Mouse (Mus musculus): ENCODE results near the gene Rbpj. TPM values are rescaled to one million over a fixed set of nuclear protein-coding genes. Genes with fewer than 3 reads are reported as not detected.
A peak's percentile ranks its signal among the peaks of the same experiment; 100 is the strongest.

Rbpj gene
- polyA plus RNA-seq, 1 experiment from 2014 or later: 23.9 TPM

DNA sequence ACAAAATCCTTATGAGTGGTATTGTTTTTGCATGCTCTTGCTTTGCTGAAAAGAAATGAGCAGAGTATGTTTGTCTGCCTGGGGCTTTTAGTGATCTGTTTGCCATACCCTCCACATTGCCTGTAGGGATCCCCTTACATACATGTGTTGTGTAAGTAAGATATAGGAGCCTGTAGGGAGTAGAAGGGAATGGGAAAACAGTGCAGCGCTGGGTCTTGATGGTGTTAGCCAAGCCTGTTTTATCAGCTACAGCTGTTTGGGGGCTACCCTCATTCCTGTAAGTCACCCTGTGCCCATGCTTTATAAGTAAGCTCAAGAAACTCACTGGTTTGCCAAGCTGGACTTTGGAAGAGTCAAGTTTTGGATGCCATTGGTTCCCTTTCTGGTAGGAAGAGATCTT is 152.9 kb downstream of the Rbpj start:
- WGBS: 83% methylated on average over 1 of the region's 1 CpGs
- Histone ChIP-seq H3K27me3 (replicated peaks) (no peaks in the 10 kb centered on the region), H3K4me2 (no peak overlapping the region), H3K4me1 (peaks cover 6% of the 10 kb centered on the region; the same call in 1 of the 2 replicates), H3K4me3 (replicated peaks) (no peak overlapping the region), H3K36me3 (no peaks in the 10 kb centered on the region), H3K27ac (replicated peaks) (no peak overlapping the region), H3K9ac (replicated peaks) (no peak overlapping the region), H3K9me3 (replicated peaks) (no peaks in the 10 kb centered on the region)
- ATAC-seq (ENCODE audit: low FRiP score): no peak

DNA sequence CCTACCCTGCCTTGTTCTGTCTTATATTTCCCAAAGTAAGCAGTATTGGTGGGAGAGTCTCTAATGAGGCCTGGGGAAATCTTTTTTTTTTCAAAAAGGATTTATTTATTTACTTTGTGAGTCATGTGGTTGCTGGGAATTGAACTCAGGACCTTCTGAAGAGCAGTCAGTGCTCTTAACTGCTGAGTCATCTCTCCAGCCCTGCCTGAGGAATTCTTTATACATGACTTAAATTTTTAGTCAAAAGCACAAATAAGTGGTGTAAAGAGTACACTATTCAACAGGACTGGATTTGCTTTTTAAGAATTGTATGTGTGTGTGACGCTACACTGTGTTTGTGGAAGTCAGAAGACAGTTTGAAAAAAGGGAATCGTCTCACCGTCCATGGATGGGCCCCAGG is 166.1 kb downstream of the Rbpj start:
- no peak overlapping the region for H3K27ac ChIP-seq (replicated peaks)
- H3K4me1 ChIP-seq: no peaks in the 10 kb centered on the region
- WGBS: 86% methylated on average over 3 of the region's 3 CpGs
- H3K9me3 ChIP-seq (replicated peaks): no peaks in the 10 kb centered on the region
- no peak overlapping the region for H3K4me3 ChIP-seq (replicated peaks)
- no peak overlapping the region for H3K9ac ChIP-seq (replicated peaks)
- no peaks in the 10 kb centered on the region for H3K27me3 ChIP-seq (replicated peaks)
- no peak overlapping the region for H3K4me2 ChIP-seq
- no peak for ATAC-seq (ENCODE audit: low FRiP score)
- H3K36me3 ChIP-seq: peaks cover 2% of the 10 kb centered on the region; the same call in 1 of the 2 replicates

DNA sequence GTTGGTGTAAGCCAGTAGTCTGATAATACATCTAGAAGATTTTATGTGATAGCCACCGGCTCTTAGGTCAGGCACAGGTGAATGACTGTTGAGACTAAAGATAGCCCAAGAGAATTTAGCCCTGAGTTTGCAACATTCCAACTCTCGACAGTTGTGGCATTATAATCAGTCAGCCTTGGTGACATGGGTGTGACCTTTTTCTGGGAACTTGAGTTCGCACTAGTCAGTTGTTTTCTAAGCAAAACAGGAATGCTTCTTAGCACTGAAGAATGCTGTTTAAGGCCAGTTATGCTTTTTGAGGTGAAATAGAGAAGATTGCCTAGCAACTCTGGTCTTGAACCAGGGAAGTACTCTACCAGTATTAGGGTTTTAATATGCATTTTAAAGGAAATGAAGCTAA is 170.8 kb downstream of the Rbpj start:
- WGBS: 80% methylated on average over 3 of the region's 3 CpGs
- Histone ChIP-seq H3K36me3 (no peaks in the 10 kb centered on the region), H3K4me3 (replicated peaks) (no peak overlapping the region), H3K27me3 (replicated peaks) (no peaks in the 10 kb centered on the region), H3K9ac (replicated peaks) (no peak overlapping the region), H3K4me1 (no peaks in the 10 kb centered on the region), H3K4me2 (no peak overlapping the region), H3K9me3 (replicated peaks) (no peaks in the 10 kb centered on the region), H3K27ac (replicated peaks) (no peak overlapping the region)
- no peak for ATAC-seq (ENCODE audit: low FRiP score)

DNA sequence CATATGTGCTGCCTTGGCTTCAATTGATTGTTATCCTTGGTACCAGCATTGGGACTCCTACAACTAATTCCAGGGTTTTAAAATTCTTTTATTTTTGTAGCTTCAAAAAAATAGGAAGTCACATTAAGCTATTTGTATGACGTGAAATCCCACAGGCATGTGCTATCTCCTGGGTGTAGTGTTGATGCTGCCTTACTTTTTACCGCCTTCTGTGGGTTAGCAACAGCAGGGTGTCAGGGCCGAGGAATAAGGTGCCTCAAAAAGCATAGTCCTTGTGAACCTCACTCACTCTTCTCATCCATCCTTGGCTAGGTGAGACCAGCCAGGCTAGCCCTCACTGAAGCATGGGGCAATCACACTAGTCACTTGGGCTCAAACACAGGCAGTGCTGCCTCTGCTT is 171.3 kb downstream of the Rbpj start:
- Histone ChIP-seq H3K27me3 (replicated peaks) (no peaks in the 10 kb centered on the region), H3K27ac (replicated peaks) (no peak overlapping the region), H3K4me2 (no peak overlapping the region), H3K4me3 (replicated peaks) (no peak overlapping the region), H3K36me3 (peaks cover 2% of the 10 kb centered on the region), H3K4me1 (no peaks in the 10 kb centered on the region), H3K9me3 (replicated peaks) (no peaks in the 10 kb centered on the region), H3K9ac (replicated peaks) (no peak overlapping the region)
- 85% methylated on average over 3 of the region's 3 CpGs for WGBS
- ATAC-seq (ENCODE audit: low FRiP score): no peak

DNA sequence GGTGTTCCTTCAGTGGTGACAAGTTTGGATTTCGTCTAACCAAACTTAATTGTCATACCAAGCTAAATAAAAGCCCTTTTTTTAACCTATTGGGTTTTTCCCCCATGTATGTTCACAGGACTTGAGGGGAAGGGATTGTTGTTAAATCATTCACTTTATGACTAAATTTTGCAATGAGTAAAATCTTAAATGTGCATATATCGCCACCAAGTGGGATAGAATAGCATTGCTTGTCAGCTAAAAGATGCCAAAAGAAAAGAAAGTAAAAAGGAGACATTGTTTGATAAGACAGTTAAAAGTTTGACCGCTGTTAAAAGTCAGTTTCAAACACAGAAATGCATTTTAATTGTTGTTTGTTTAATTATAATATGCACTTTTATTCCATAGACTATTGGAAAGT is 172.7 kb downstream of the Rbpj start:
- Histone ChIP-seq H3K9ac (replicated peaks) (no peak overlapping the region), H3K4me2 (no peak overlapping the region), H3K36me3 (peaks cover 8% of the 10 kb centered on the region), H3K9me3 (replicated peaks) (no peaks in the 10 kb centered on the region), H3K27ac (replicated peaks) (no peak overlapping the region), H3K27me3 (replicated peaks) (no peaks in the 10 kb centered on the region), H3K4me3 (replicated peaks) (no peak overlapping the region), H3K4me1 (no peaks in the 10 kb centered on the region)
- WGBS: 90% methylated on average over 3 of the region's 3 CpGs
- ATAC-seq (ENCODE audit: low FRiP score): no peak

DNA sequence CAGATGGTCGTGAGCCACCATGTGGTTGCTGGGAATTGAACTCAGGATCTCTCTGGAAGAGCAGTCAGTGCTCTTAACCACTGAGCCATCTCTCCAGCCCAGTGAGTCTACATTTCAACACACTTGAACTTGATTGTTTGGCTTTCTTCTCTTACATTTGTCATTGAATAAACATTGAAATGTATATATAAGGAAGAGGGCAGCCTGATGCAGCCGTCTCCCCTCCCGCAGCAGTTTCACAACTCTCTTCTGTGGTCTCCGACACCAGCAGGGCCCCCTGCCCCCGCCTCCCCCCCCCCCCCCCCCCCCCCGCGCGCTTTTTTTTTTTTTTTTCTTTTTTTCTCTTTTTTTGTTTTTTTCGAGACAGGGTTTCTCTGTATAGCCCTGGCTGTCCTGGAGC is 180.7 kb downstream of the Rbpj start:
- no peaks in the 10 kb centered on the region for H3K4me1 ChIP-seq
- H3K9me3 ChIP-seq (replicated peaks): no peaks in the 10 kb centered on the region
- H3K27me3 ChIP-seq (replicated peaks): no peaks in the 10 kb centered on the region
- no peak overlapping the region for H3K4me2 ChIP-seq
- no peak for ATAC-seq (ENCODE audit: low FRiP score)
- no peak overlapping the region for H3K4me3 ChIP-seq (replicated peaks)
- 93% methylated on average over 4 of the region's 9 CpGs for WGBS
- peaks cover 20% of the 10 kb centered on the region for H3K36me3 ChIP-seq
- H3K9ac ChIP-seq (replicated peaks): no peak overlapping the region
- H3K27ac ChIP-seq (replicated peaks): no peak overlapping the region

DNA sequence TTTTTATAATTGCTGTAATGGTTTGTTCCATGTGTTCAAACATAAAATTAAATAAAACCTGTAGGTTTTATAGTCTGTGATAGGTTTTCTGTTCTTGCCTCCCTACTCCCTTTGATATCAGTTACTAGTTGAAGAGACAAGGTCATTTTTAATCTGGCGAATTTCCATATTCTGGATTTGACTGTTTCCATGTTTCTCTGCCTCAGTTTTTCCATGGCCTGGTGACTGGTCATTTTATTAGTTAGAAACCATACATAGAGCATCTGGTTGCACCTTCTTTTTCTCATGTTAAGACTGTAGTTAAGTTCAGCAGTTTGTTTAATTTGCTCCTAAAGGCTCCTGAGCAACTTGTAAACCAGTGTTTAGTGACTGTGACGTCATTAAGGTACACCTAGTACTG is 181.4 kb downstream of the Rbpj start:
- Histone ChIP-seq H3K9ac (replicated peaks) (no peak overlapping the region), H3K27ac (replicated peaks) (no peak overlapping the region), H3K27me3 (replicated peaks) (no peaks in the 10 kb centered on the region), H3K4me3 (replicated peaks) (no peak overlapping the region), H3K4me2 (no peak overlapping the region), H3K36me3 (peaks cover 24% of the 10 kb centered on the region), H3K4me1 (no peaks in the 10 kb centered on the region), H3K9me3 (replicated peaks) (no peaks in the 10 kb centered on the region)
- no peak for ATAC-seq (ENCODE audit: low FRiP score)
- WGBS: 94% methylated on average over 2 of the region's 2 CpGs

DNA sequence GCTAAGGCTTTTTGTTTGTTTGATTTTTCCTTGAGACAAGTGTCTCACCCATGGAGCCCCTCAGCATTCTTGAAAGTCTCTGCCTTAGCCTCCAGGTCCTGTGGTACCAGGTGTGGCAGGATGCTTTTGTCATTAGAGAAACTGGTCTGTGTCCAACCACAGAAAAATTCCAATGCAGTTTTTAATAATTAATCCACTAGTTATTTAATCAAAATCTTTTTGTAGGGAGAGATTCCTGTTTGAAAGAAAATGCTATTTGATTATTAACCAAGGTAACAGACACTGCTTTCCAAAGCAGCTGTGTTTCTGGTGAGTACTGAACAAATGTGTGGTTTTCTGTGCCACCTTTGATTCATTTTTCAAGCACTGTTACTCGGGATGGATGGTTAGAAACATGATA is 190.6 kb downstream of the Rbpj start:
- Histone ChIP-seq H3K9ac (replicated peaks) (no peak overlapping the region), H3K4me1 (no peaks in the 10 kb centered on the region), H3K27me3 (replicated peaks) (no peaks in the 10 kb centered on the region), H3K4me2 (no peak overlapping the region), H3K27ac (replicated peaks) (no peak overlapping the region), H3K4me3 (replicated peaks) (no peak overlapping the region), H3K9me3 (replicated peaks) (no peaks in the 10 kb centered on the region), H3K36me3 (peaks cover 12% of the 10 kb centered on the region)
- 38% methylated on average over 1 of the region's 1 CpGs for WGBS
- no peak for ATAC-seq (ENCODE audit: low FRiP score)

DNA sequence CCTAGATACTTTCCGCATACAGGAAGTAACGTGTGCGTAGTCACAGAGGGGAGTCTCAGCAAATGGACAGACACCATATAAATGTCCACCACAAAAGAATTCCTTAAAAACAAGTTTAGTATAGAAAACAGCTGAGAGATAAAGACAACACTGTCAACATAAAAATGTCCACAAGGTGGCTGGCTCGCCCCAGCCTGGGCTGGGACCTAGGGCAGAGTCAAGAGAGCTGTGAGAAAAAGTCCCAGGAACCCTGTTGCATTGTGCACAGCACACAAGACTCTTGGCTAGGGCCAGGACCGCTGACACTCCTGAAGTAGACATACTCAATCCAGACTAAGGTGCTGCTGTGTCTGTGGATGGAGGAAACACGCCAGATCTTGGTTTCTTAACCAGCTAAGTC is 192.0 kb downstream of the Rbpj start:
- no peak overlapping the region for H3K4me2 ChIP-seq
- no peaks in the 10 kb centered on the region for H3K4me1 ChIP-seq
- H3K27me3 ChIP-seq (replicated peaks): no peaks in the 10 kb centered on the region
- ATAC-seq (ENCODE audit: low FRiP score): peak; percentile 76
- no peak overlapping the region for H3K4me3 ChIP-seq (replicated peaks)
- no peak overlapping the region for H3K9ac ChIP-seq (replicated peaks)
- H3K9me3 ChIP-seq (replicated peaks): no peaks in the 10 kb centered on the region
- 78% methylated on average over 6 of the region's 6 CpGs for WGBS
- no peak overlapping the region for H3K27ac ChIP-seq (replicated peaks)
- H3K36me3 ChIP-seq: peaks cover 4% of the 10 kb centered on the region

DNA sequence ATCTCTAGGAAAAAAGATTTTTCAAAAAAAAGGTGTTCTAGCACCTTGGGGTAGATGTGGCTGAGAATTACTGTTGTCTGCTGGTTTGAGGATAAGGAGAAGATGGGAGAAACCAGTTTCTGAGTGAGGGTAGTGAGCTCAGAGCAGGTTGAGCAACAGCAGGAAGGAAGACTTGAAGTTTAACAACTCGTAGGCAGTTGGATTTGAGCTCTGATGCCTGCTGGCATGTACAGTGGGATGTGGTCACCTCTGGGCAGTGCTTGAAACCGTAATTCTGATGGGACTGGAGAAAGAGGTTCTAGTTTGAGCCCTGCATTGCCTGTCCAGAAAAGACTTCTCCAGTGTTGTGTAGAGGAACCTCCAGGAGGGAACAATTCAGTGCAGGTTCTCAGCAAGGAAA is 195.6 kb downstream of the Rbpj start:
- WGBS: 89% methylated on average over 2 of the region's 2 CpGs
- H3K36me3 ChIP-seq: no peaks in the 10 kb centered on the region
- no peak for ATAC-seq (ENCODE audit: low FRiP score)

DNA sequence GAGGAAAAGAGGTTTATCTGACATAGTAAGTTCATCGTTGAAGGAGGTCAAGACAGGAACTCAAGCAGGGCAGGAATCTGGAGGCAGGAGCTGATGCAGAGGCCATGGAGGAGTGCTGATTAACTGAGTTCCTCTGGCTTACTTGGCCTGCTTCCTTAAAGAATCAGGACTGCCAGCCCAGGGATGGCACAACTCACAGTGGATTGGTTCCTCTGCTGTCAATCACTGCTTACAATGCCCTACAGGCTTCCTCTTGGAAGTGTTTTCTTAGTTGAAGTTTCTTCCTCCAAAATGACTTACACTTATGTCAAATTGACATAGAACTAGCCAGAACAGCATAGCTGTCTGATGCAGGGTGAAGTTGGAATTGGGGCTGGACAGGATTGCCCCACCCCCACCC is 196.5 kb downstream of the Rbpj start:
- Histone ChIP-seq H3K27me3 (replicated peaks) (no peaks in the 10 kb centered on the region), H3K4me3 (replicated peaks) (no peak overlapping the region), H3K4me2 (no peak overlapping the region), H3K9ac (replicated peaks) (no peak overlapping the region), H3K9me3 (replicated peaks) (no peaks in the 10 kb centered on the region), H3K4me1 (no peaks in the 10 kb centered on the region), H3K36me3 (no peaks in the 10 kb centered on the region), H3K27ac (replicated peaks) (no peak overlapping the region)
- 71% methylated on average over 1 of the region's 1 CpGs for WGBS
- ATAC-seq (ENCODE audit: low FRiP score): no peak

More for the DNA sequence above, 195.6 kb downstream of the Rbpj start:
- Histone ChIP-seq H3K9me3 (replicated peaks) (no peaks in the 10 kb centered on the region), H3K9ac (replicated peaks) (no peak overlapping the region), H3K27ac (replicated peaks) (no peak overlapping the region), H3K4me3 (replicated peaks) (no peak overlapping the region), H3K4me1 (no peaks in the 10 kb centered on the region), H3K27me3 (replicated peaks) (no peaks in the 10 kb centered on the region), H3K4me2 (no peak overlapping the region)

DNA sequence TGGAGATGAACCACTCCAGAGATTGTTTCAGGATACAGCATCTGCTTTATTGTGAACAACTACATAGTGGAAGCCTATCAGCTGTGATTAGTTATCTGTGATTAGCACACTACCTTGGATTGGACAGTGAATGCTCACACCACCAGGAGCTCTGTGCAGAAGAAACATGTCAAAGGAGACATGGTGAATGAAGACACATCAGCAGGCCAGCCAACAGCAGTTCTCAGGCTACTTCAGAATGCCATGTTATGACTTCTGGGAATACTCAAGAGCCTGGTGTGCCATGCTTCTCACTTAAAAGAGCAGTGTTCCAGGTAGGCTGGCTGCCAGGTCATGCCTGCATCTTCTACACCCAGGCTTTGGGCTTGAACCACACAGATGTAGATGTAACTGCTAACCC is 197.7 kb downstream of the Rbpj start:
- ATAC-seq (ENCODE audit: low FRiP score): no peak
- Histone ChIP-seq H3K9me3 (replicated peaks) (no peaks in the 10 kb centered on the region), H3K27ac (replicated peaks) (no peak overlapping the region)

DNA sequence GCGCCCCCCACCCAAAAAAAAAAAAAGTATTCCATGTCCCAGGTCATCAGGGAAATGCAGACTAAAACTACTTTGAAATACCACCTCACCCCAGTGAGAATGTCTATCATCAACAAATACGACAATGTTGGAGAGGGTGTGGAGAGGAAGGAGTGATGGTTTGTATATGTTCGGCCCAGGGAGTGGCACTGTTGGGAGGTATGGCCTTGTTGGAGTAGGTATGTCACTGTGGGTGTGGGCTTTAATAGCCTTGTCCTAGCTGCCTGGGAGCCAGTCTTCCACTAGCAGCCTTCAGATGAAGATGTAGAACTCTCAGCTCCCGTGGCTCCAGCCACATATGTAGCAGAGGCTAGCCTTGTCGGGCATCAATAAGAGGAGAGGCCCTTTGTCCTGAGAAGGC is 202.1 kb downstream of the Rbpj start:
- H3K36me3 ChIP-seq: no peaks in the 10 kb centered on the region
- WGBS: 96% methylated on average over 5 of the region's 5 CpGs
- no peaks in the 10 kb centered on the region for H3K4me1 ChIP-seq
- H3K27ac ChIP-seq (replicated peaks): no peak overlapping the region
- H3K4me3 ChIP-seq (replicated peaks): no peak overlapping the region
- H3K4me2 ChIP-seq: no peak overlapping the region
- no peak overlapping the region for H3K9ac ChIP-seq (replicated peaks)
- no peaks in the 10 kb centered on the region for H3K9me3 ChIP-seq (replicated peaks)
- ATAC-seq (ENCODE audit: low FRiP score): no peak
- H3K27me3 ChIP-seq (replicated peaks): no peaks in the 10 kb centered on the region

More for the DNA sequence above, 197.7 kb downstream of the Rbpj start:
- Histone ChIP-seq H3K36me3 (no peaks in the 10 kb centered on the region), H3K4me2 (no peak overlapping the region), H3K9ac (replicated peaks) (no peak overlapping the region), H3K4me3 (replicated peaks) (no peak overlapping the region), H3K27me3 (replicated peaks) (no peaks in the 10 kb centered on the region), H3K4me1 (no peaks in the 10 kb centered on the region)
